In genomic region chr10:41291021-41291420, GRCm38 (mm10) we compare ENCODE assay signal across 31 mouse cellular contexts. TPM values are rescaled to one million over a fixed set of nuclear protein-coding genes. Genes with fewer than 3 reads are reported as not detected.
"Had no signal": no experiment of that assay in that cellular context is flagged by ENCODE, and none has a peak within 500 bp of the region (broad histone marks: within the 10 kb centered on the region; RNA-seq: fewer than 3 reads in every experiment).

No protein-coding gene starts in this region.

- DNase-seq: gastrocnemius, postnatal 14 days; gastrocnemius, postnatal 36 days; heart, adult 2 months; heart, postnatal 14 days; heart, postnatal 4 days; kidney, adult 18-20 months; kidney, adult 8-10 months; kidney, postnatal 10 days; kidney, postnatal 25 days; kidney, postnatal 4 days; layer of hippocampus, adult 9-11 months; layer of hippocampus, postnatal 36 days; left cerebral cortex, postnatal 4 days; liver, embryonic 13.5 days had no signal

- H3K27me3 ChIP-seq: heart, embryonic 13.5 days; heart, embryonic 15.5 days; hindbrain, embryonic 12.5 days; intestine, embryonic 15.5 days; limb, embryonic 13.5 days; limb, embryonic 15.5 days; liver, embryonic 13.5 days; liver, embryonic 15.5 days had no signal

- H3K27ac ChIP-seq: heart, adult 2 months; hindbrain, embryonic 10.5 days; hindbrain, embryonic 12.5 days; hindbrain, embryonic 14.5 days; intestine, embryonic 15.5 days; limb, embryonic 13.5 days; limb, embryonic 15.5 days; liver, embryonic 13.5 days; liver, embryonic 15.5 days had no signal

- H3K9ac ChIP-seq: heart, embryonic 13.5 days; heart, embryonic 15.5 days; hindbrain, embryonic 12.5 days; hindbrain, embryonic 14.5 days; intestine, embryonic 15.5 days; limb, embryonic 13.5 days; limb, embryonic 15.5 days; liver, embryonic 13.5 days; liver, embryonic 15.5 days had no signal

- H3K9me3 ChIP-seq: heart, embryonic 13.5 days; heart, embryonic 15.5 days; hindbrain, embryonic 10.5 days; hindbrain, embryonic 12.5 days; intestine, embryonic 15.5 days; limb, embryonic 13.5 days; limb, embryonic 15.5 days; liver, embryonic 13.5 days; liver, embryonic 15.5 days had no signal

- H3K4me3 ChIP-seq: heart, adult 2 months; heart, embryonic 13.5 days; heart, embryonic 15.5 days; hindbrain, embryonic 10.5 days; hindbrain, embryonic 12.5 days; intestine, embryonic 15.5 days; limb, embryonic 13.5 days; limb, embryonic 15.5 days; liver, embryonic 13.5 days; liver, embryonic 15.5 days had no signal

- ATAC-seq: hindbrain, embryonic 16.5 days; inflammation-experienced regulatory T-cells, adult 6 months; intestine, embryonic 15.5 days; intestine, postnatal 0 days had no signal

- H3K36me3 ChIP-seq: heart, embryonic 13.5 days; heart, embryonic 15.5 days; hindbrain, embryonic 10.5 days; hindbrain, embryonic 12.5 days; intestine, embryonic 15.5 days; limb, embryonic 13.5 days; limb, embryonic 15.5 days; liver, embryonic 13.5 days; liver, embryonic 15.5 days had no signal

- H3K4me2 ChIP-seq: heart, embryonic 11.5 days; heart, embryonic 13.5 days; heart, embryonic 15.5 days; hindbrain, embryonic 12.5 days; hindbrain, embryonic 14.5 days; intestine, embryonic 15.5 days; limb, embryonic 13.5 days; limb, embryonic 15.5 days; liver, embryonic 13.5 days; liver, embryonic 15.5 days had no signal

RNA-seq across cellular contexts. Expression of gene Ak9, which starts 12.8 kb away (rescaled TPM):
- total RNA-seq: gastrocnemius, adult 18-20 months; gastrocnemius, adult 8-10 months; gastrocnemius, postnatal 14 days; gastrocnemius, postnatal 36 days; granulocyte monocyte progenitor cell, adult 5-6 weeks; heart, adult 2 months had no signal
- polyA plus RNA-seq: intestine, embryonic 15.5 days; intestine, postnatal 0 days; kidney, embryonic 14.5 days; limb, embryonic 13.5 days; limb, embryonic 15.5 days; liver, embryonic 13.5 days; liver, embryonic 15.5 days had no signal
